Mouse (Mus musculus) C2C12 (cell line): ENCODE results near the gene Zscan2.

Source experiments
- CEBPB ChIP-seq: IDR thresholded peaks from one replicate; pipeline ENCODE4 v1.6.1; 2011; ENCODE audit warnings: low read depth, mild to moderate bottlenecking, control low read depth, moderate library complexity
- CTCF ChIP-seq: IDR thresholded peaks from one replicate; pipeline ENCODE4 v1.5.1; 2011; ENCODE audit not compliant: control insufficient read depth, insufficient read depth, insufficient read length
- FOSL1 ChIP-seq: IDR thresholded peaks from one replicate; pipeline ENCODE4 v1.8.0; 2011; ENCODE audit warnings: mild to moderate bottlenecking, low read length; ENCODE audit not compliant: poor library complexity, insufficient read depth, severe bottlenecking
- MYOG ChIP-seq: IDR thresholded peaks from one replicate; pipeline ENCODE4 v1.6.1; 2011; ENCODE audit not compliant: control insufficient read depth, insufficient read length; ENCODE audit errors: extremely low read depth
- USF1 ChIP-seq: IDR thresholded peaks from one replicate; pipeline ENCODE4 v1.6.1; 2011; ENCODE audit warnings: low read depth, mild to moderate bottlenecking, control low read depth, moderate library complexity

DNA sequence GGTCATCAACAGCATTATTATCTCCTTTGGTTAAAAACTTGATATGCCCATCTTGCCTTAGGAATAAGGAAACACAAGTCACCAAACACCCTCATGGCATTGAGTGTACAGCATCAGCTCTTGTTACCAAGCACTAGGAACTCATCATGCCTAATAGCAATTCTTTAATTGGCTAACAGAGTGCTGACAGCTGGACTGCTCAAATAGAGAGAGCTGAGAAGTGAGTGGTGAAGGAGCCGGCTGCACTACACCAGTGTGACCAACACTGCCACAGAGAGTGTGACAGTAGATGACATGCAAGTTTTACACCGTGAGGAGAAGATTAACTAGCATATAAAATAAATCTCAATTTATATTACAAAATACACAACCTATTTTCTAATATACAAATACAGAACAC is 62.4 kb downstream of the Zscan2 start:
- TF ChIP-seq MYOG (no peak), CEBPB (no peak), CTCF (no peak), USF1 (no peak), FOSL1 (no peak)
